Mouse (Mus musculus): Measurements from ENCODE around the gene Adamts8. TPM values are rescaled to one million over a fixed set of nuclear protein-coding genes. Genes with fewer than 3 reads are reported as not detected.

The Adamts8 gene
- 0.32 TPM in 1 of 3 replicates, not detected in the others for total RNA-seq (2017)

DNA sequence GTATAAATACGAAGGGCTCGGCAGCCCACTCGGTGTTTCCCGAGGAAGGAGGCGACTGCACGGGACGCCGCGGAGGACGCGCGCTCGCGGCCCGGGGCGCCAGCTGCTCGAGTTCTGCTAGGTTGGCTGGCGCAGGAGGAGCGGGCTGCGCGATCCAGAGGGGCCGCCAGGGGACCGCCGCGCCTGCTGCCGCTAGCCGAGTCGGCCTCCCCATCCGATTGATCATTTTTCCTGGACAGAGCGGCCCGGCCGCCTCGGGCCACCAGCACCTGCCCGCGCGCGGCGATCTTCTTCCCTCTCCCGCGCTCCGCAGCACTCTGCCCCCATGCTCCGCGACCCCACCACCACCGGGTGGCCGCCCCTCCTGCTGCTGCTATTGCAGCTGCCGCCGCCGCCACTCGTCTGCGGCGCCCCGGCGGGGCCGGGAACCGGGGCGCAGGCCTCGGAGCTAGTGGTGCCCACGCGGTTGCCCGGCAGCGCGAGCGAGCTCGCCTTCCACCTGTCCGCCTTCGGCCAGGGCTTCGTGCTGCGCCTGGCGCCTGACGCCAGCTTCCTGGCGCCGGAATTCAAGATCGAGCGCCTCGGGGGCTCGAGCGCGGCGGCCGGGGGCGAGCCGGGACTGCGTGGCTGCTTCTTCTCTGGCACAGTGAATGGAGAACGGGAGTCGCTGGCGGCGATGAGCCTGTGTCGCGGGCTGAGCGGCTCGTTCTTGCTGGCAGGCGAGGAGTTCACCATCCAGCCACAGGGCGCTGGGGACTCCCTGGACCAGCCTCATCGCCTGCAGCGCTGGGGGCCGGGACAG is at the start of gene Adamts8:
Gene Adamts8 (plus strand): TSS at position 51 of the 802 bp plus-strand sequence.
- no peak for ATAC-seq (replicated peaks; ENCODE audit: insufficient number of reproducible peaks, low FRiP score, low TSS enrichment, poor library complexity, severe bottlenecking)

DNA sequence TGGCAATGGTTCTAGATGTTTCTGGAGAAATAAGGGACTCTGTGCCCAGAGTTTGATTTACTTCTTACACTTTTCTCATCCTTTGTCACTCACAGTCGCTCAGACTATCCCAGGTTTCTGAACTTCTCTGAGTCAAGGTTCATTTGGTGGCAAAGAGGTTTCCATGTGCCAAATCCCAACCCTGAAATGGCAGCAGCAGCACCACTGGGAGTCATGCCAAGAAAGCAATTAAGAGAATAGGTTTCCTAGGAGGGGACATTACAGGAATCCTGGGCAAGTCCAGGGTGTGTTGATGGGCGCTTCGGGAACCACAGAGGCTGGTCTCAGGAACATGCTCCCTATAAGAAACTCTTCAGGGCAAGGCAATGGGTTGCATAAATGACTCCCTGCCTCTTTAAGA is 46.7 kb upstream of the Adamts8 start:
- no peak for ATAC-seq (replicated peaks; ENCODE audit: insufficient number of reproducible peaks, low FRiP score, low TSS enrichment, poor library complexity, severe bottlenecking)

DNA sequence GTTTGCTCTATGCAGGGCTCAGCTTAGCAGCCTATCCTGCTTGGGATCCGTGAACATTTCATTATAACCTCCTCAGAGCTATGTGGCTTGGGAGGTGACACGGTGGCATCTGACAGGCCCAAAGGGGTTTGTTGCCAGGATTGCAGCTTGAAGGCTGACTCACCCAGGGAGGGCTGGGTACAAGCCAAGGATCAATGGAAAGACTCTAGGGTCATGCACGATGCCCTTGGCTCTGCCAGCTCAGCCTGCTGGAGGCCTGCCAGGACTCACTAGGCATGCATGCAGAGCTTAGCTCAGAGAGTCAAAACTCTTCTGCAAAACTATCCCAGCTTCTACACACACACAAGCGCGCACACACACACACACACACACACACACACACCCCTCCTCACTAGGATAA is 45.6 kb upstream of the Adamts8 start:
- no peak for ATAC-seq (replicated peaks; ENCODE audit: insufficient number of reproducible peaks, low FRiP score, low TSS enrichment, poor library complexity, severe bottlenecking)

DNA sequence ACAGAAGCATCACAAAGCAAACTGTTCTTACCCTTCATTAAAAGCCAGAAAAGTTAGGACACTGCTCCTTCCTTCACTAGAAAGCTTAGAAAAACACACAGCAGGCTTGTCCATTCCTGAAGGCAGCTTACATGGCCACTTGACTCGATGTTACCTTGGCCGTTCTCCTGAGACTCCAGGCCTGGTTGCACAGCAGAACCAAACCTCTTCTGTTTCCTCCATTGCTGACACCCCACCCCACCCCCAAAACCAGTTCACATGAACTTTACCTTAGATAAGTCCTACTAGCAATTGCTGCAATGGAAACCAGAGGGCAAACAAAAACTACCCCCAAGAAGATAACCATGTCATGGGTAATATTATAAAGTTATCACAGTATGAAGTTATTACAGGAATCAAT is 45.2 kb upstream of the Adamts8 start:
- no peak for ATAC-seq (replicated peaks; ENCODE audit: insufficient number of reproducible peaks, low FRiP score, low TSS enrichment, poor library complexity, severe bottlenecking)

DNA sequence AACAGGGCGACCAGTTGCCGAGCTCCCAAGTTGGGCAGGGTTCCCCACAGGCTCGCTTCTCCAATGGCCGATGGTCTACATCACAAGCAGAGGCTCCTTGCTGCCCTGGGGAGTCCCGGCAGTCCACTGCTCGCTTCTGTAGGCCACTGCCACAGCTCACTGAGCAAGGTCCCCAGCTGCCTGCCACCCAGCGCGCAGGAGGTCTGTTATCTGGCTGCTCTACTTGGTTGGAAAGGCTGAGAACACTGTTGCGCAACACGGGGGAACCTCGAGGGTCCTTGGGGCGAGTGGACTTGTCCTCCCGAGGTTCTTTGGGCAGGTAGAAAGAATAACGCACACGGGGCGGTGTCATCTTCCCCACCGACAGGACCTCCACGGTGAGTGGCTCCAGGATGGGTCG is 40.2 kb upstream of the Adamts8 start:
- no peak for ATAC-seq (replicated peaks; ENCODE audit: insufficient number of reproducible peaks, low FRiP score, low TSS enrichment, poor library complexity, severe bottlenecking)

- ATAC-seq (replicated peaks; ENCODE audit: insufficient number of reproducible peaks, low FRiP score, low TSS enrichment, poor library complexity, severe bottlenecking), result no peak
Measured at GRCm38 (mm10) chr9:30902641-30903040, 39.7 kb upstream of the Adamts8 start.

- no peak for ATAC-seq (replicated peaks; ENCODE audit: insufficient number of reproducible peaks, low FRiP score, low TSS enrichment, poor library complexity, severe bottlenecking)
Measured at GRCm38 (mm10) chr9:30903266-30903665, 39.1 kb upstream of the Adamts8 start.

GRCm38 (mm10) chr9:30905861-30906260 is 36.5 kb upstream of the Adamts8 start:
- no peak for ATAC-seq (replicated peaks; ENCODE audit: insufficient number of reproducible peaks, low FRiP score, low TSS enrichment, poor library complexity, severe bottlenecking)

DNA sequence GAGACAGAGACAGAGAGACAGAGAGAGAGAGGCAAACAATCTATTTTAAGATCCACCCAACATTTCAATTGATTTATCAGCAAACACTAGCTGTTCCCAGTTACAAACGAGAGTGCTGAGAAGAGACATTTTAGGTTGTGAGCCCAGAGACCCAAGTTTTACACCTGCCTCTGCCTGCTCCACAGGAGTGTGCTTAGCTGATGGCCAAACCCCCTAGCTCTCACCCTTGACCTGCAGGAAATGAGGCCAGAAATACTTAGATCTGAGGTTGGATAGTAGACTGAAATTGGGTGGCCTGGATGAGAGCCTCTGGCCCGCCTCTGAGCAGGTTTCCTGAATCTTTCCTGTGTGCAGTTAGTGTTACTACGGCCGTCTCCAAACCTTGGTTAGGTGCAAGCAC is 35.9 kb upstream of the Adamts8 start:
- ATAC-seq (replicated peaks; ENCODE audit: insufficient number of reproducible peaks, low FRiP score, low TSS enrichment, poor library complexity, severe bottlenecking), result no peak

DNA sequence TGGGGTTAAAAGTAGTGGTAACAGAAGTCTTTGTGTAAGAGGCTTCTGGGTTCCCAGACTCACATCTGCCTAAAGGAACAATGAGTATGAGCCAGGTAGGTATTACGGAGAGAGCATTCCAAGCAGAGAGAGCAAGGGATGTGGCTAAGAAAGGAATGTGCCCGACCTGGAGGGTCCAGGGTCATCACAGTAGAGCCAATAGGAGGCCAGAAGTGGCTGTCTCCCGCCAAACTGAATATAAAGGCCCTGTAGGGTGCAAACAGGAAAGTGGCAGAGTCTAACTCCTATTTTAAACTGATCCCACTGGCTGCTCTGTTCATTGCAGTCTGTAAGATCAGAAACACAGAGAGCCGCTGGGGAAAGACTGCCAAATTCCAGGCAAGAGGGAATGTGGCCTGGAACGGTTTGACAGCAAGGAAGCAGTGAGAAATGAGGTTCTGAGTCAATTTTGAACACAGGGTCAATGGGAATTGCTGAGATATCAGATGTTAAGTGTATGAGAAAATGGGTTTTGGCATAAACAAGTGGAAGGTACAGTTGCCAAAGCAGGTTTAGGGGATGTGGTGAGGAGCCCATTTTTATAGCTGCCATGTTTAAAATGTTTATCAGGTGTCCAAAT is 34.6 kb upstream of the Adamts8 start:
- ATAC-seq (replicated peaks; ENCODE audit: insufficient number of reproducible peaks, low FRiP score, low TSS enrichment, poor library complexity, severe bottlenecking), result no peak

DNA sequence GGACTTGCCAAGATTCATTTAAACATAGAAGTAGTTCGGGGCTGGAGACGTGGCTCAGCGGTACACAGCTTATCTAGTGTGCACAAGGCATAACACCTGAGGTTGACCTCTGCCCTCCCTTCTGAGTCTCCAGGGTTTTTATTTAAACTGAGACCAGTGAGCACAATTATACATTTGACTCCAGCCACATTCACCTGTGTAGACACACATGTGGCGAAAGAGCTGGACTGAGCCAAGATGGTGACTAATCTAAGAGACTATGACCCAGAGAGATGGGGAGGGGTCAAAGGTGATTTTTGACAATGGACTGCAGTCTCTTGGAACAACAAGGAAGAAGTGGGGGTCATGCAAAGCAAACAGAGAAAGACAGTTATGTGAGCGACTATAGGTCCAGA is 34.1 kb upstream of the Adamts8 start:
- no peak for ATAC-seq (replicated peaks; ENCODE audit: insufficient number of reproducible peaks, low FRiP score, low TSS enrichment, poor library complexity, severe bottlenecking)

DNA sequence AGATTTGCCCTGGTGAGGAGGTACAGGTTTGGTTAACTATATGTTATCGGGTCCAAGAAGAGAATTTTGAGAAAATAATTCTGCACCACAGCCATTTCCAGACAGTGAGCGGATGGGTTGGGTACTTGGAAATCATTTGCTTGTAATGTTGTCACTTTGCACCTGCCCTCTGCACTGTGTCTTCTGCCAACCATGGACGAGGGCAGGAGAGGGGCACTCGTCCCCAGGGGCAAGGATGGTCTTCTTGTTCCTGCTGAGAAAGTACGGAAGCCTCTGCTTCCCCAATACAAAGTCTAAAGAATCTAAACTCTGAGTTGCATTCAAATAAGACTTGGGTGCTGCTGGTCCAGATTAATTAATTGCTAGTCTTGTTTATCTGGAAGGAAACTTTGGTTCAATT is 33.4 kb upstream of the Adamts8 start:
- no peak for ATAC-seq (replicated peaks; ENCODE audit: insufficient number of reproducible peaks, low FRiP score, low TSS enrichment, poor library complexity, severe bottlenecking)

GRCm38 (mm10) chr9:30910491-30910890 is 31.9 kb upstream of the Adamts8 start:
- no peak for ATAC-seq (replicated peaks; ENCODE audit: insufficient number of reproducible peaks, low FRiP score, low TSS enrichment, poor library complexity, severe bottlenecking)

DNA sequence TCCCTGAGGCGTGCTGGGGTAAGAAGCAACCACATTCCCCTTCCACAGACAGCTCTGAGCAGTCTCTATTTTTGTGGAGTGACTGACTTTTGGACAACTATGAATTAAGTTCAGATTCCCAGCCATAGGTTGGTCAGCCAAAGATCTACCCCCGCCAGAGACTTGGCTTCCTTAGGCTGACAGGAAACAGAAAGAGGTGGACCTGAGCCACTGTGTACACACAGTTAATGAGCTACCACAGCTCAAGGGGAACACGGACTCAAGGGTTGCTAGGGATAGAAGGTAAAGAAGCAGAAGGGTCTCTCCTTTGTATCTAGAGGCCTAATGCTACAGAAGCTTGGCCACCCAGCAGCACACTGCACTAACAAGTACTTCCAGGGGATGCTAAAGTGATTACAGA is 30.2 kb upstream of the Adamts8 start:
- no peak for ATAC-seq (replicated peaks; ENCODE audit: insufficient number of reproducible peaks, low FRiP score, low TSS enrichment, poor library complexity, severe bottlenecking)

- no peak for ATAC-seq (replicated peaks; ENCODE audit: insufficient number of reproducible peaks, low FRiP score, low TSS enrichment, poor library complexity, severe bottlenecking)
Measured at GRCm38 (mm10) chr9:30913429-30913828, 28.9 kb upstream of the Adamts8 start.

GRCm38 (mm10) chr9:30914241-30914640 is 28.1 kb upstream of the Adamts8 start:
- no peak for ATAC-seq (replicated peaks; ENCODE audit: insufficient number of reproducible peaks, low FRiP score, low TSS enrichment, poor library complexity, severe bottlenecking)

- no peak for ATAC-seq (replicated peaks; ENCODE audit: insufficient number of reproducible peaks, low FRiP score, low TSS enrichment, poor library complexity, severe bottlenecking)
Measured at GRCm38 (mm10) chr9:30916266-30916968, 25.9 kb upstream of the Adamts8 start.

DNA sequence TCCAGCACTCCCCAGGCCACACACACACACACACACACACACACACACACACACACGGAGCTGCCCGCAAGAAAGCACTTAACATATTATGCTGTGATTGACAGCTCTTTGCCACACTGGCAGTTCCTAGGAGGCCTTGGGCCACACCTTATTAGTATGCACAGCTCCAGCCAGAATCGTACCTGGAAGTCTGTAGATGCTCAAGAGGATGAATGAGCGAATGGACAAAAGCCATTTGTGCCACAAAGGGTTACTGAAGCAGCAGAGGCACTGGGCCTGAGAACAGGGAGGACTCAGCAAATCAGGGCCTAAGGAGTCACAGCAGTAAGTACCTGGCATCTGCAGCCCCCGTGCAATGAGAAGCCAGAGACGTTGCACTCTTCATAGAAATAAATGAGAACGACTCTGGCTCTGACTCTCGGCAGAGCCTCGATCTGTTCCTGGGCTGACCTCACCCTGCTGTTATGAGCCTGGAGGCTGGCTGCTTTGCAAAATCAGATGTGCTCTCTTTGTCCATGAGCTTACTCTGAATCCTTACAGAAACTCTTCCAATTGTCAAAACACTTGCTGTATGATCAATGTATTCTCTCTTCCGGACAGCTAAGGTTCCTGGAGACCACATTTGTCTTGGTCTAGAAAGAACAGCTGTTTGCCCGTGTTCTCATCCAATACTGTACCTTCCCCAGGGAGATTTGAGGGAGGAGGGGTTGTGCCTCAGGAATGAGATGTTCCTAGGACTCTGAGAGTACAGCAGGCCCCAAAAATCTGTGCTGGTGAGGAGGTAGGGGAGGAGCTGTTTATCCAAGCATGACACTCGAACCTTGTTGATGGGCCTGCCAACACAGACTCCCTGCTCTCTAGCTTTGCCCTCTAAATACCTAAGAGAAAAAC is 23.7 kb upstream of the Adamts8 start:
- no peak for ATAC-seq (replicated peaks; ENCODE audit: insufficient number of reproducible peaks, low FRiP score, low TSS enrichment, poor library complexity, severe bottlenecking)

- ATAC-seq (replicated peaks; ENCODE audit: insufficient number of reproducible peaks, low FRiP score, low TSS enrichment, poor library complexity, severe bottlenecking), result no peak
Measured at GRCm38 (mm10) chr9:30919686-30920085, 22.7 kb upstream of the Adamts8 start.

Data from monocyte, adult 5-6 weeks (primary cell).